Mouse (Mus musculus) ES-E14 (cell line): ENCODE data around the gene Cntd1. TPM values are rescaled to one million over a fixed set of nuclear protein-coding genes. Genes with fewer than 3 reads are reported as not detected.

Source experiments
- DNase-seq: peaks from one replicate; pipeline ENCODE4 v3.0.0-alpha.2; 2013; ENCODE audit warnings: low read depth, low spot score
- H3K27ac ChIP-seq: 2 replicates; pipeline ENCODE4 v1.5.1; 2012; ENCODE audit warnings: low read depth, mild to moderate bottlenecking, low read length, moderate library complexity, mixed read lengths; ENCODE audit not compliant: poor library complexity, insufficient read depth, severe bottlenecking
- H3K36me3 ChIP-seq: 2 replicates; pipeline ENCODE4 v1.6.1; 2012; ENCODE audit warnings: mild to moderate bottlenecking, low read length, moderate library complexity, mixed read lengths; ENCODE audit not compliant: control insufficient read depth, poor library complexity, insufficient read depth, severe bottlenecking
- H3K4me1 ChIP-seq, 2 experiments: fragments of 150-350 bp in 1 of 2; sonication (generic) in 1 of 2; 2 replicates each; pipeline ENCODE4 v1.6.1; 2012; ENCODE audit warnings: low read length in 2 of 2, mild to moderate bottlenecking in 1 of 2, mixed read lengths in 1 of 2; ENCODE audit not compliant: control insufficient read depth in 2 of 2, insufficient read depth in 2 of 2, poor library complexity in 1 of 2
- H3K4me3 ChIP-seq, 2 experiments: fragments of 150-350 bp in 1 of 2; sonication (generic) in 1 of 2; 2 replicates each; pipeline ENCODE4 v1.5.1; 2012; ENCODE audit warnings: low read length in 2 of 2, low read depth in 1 of 2, mild to moderate bottlenecking in 1 of 2, mixed read lengths in 1 of 2; ENCODE audit not compliant: insufficient read depth in 1 of 2, poor library complexity in 1 of 2, severe bottlenecking in 1 of 2
- H3K9ac ChIP-seq: 2 replicates; pipeline ENCODE4 v1.6.1; 2012; ENCODE audit warnings: low read depth, mild to moderate bottlenecking, low read length, mixed read lengths; ENCODE audit not compliant: poor library complexity, insufficient read depth, severe bottlenecking
- H3K9me3 ChIP-seq: fragments of 150-350 bp; sonication (generic); 2 replicates; pipeline ENCODE4 v1.6.1; 2012; ENCODE audit warnings: low read depth, mild to moderate bottlenecking, low read length; ENCODE audit not compliant: control insufficient read depth, insufficient read depth
- CHD2 ChIP-seq: IDR thresholded peaks from 2 replicates; pipeline ENCODE4 v1.6.1; 2014; ENCODE audit warnings: mild to moderate bottlenecking, low read depth, low read length, inconsistent platforms
- HCFC1 ChIP-seq: IDR thresholded peaks from 2 replicates; pipeline ENCODE4 v1.6.1; 2012; ENCODE audit warnings: low read length, inconsistent platforms, borderline replicate concordance; ENCODE audit not compliant: insufficient read depth
- MAFK ChIP-seq: IDR thresholded peaks from 2 replicates; pipeline ENCODE4 v1.6.1; 2014; ENCODE audit warnings: mild to moderate bottlenecking, low read depth, low read length, inconsistent platforms; ENCODE audit not compliant: insufficient read depth
- ZC3H11A ChIP-seq: IDR thresholded peaks from 2 replicates; pipeline ENCODE4 v1.6.1; 2012; ENCODE audit warnings: low read depth, mild to moderate bottlenecking, inconsistent platforms, low read length, borderline replicate concordance
- ZNF384 ChIP-seq: IDR thresholded peaks from 2 replicates; pipeline ENCODE4 v1.6.1; 2012; ENCODE audit warnings: low read depth, low read length, inconsistent platforms
- in situ Hi-C, 2 experiments: fragments of 600-800 bp; cut with MboI; formaldehyde crosslinking; loops; one replicate each; pipeline ENCODE4 v1.15.1; 2025; ENCODE audit warnings: low sequenced_read_pairs in 2 of 2, inconsistent platforms in 1 of 2; ENCODE audit not compliant: unreplicated experiment in 2 of 2
- total RNA-seq: library from RNA; depleted of rRNA; stranded (reverse); fragments of 300-350 nt; gene quantifications from 2 replicates; pipeline ENCODE4 v1.2.3, GENCODE M21; 2012

Gene Cntd1
- total RNA-seq, 1 experiment: 2.1 TPM

DNA sequence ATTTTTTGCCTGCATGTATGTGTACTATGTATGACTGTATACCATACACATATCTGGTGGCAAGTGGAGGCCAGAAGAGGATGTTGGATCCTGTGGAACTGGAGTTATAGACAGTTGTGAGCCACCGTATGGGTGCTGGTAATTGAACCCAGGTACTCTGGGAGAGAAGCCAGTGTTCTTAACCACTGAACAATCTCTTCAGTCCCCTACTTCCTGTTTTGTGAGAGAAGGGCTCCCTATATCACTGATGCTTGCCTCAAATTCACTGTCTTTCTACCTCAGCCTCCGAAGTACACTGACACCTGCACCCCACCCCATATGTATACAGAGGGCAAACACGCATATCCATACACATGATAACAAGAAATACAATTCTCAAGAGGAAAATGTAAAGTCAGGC is 32.3 kb downstream of the Cntd1 start:
- TF ChIP-seq ZNF384 (no peak), CHD2 (no peak), ZC3H11A (no peak), MAFK (no peak), HCFC1 (no peak)
- DNase-seq: no peak
- H3K9me3 ChIP-seq: no peaks in the 10 kb centered on the region
- no peak overlapping the region for H3K9ac ChIP-seq
- in situ Hi-C loops: no loop called here
- H3K4me3 ChIP-seq: no peak overlapping the region
- H3K36me3 ChIP-seq: no peaks in the 10 kb centered on the region
- H3K27ac ChIP-seq: no peak overlapping the region
- peaks cover 2 to 5% of the 10 kb centered on the region in 2 experiments; a peak in 1 of 4 replicates for H3K4me1 ChIP-seq

DNA sequence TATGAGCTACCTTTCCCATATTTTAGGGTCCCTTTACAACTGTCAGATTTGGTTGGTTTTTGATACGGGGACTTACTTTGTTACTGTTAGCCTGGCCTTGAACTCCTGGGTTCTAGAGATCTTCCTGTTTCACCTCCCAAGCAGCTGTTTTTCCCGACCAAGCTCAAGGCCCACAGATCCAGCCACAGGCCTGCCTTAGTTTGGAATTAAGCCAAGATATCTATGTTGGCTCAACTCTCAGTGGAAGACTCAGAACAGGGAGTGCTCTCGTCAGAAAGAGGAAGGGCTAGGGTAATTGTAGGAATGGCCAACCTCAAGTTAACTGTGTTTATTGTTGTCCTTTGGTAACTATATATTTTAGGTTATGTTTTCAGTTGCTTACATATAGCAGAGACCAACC is 33.3 kb downstream of the Cntd1 start:
- Histone ChIP-seq H3K9me3 (no peaks in the 10 kb centered on the region), H3K9ac (no peak overlapping the region), H3K4me3 (no peak overlapping the region), H3K27ac (no peak overlapping the region), H3K36me3 (no peaks in the 10 kb centered on the region), H3K4me1 (0 out of 4 replicates have a peak, but pooled peaks cover 1 to 2% of the 10 kb centered on the region in 2 experiments)
- no peak for DNase-seq
- in situ Hi-C loops: no loop called here
- TF ChIP-seq ZC3H11A (no peak), HCFC1 (no peak), MAFK (no peak), ZNF384 (no peak), CHD2 (no peak)

DNA sequence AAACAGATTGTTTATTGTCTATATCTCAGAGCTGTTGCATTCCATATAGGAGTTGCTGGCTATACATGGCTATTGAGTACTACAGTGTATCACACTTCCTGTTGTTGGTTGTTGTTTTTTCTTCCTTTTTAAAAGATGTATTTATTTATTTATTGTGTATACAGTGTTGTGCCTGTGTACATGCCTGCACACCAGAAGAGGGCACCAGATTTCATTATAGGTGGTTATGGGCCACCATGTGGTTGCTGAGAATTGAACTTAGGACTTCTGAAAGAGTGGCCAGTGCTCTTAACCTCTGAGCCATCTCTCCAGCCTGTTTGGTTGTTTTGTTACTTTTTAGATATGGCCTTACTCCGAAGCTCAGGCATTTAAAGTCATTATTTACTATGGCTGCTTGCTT is 35.8 kb downstream of the Cntd1 start:
- Histone ChIP-seq H3K9ac (no peak overlapping the region), H3K9me3 (no peaks in the 10 kb centered on the region), H3K4me1 (no peaks in the 10 kb centered on the region; a peak in 1 of 4 replicates), H3K4me3 (no peak overlapping the region), H3K36me3 (peaks cover 10% of the 10 kb centered on the region), H3K27ac (no peak overlapping the region)
- TF ChIP-seq HCFC1 (no peak), ZNF384 (no peak), ZC3H11A (no peak), CHD2 (no peak), MAFK (no peak)
- no peak for DNase-seq
- in situ Hi-C loops: no loop called here

DNA sequence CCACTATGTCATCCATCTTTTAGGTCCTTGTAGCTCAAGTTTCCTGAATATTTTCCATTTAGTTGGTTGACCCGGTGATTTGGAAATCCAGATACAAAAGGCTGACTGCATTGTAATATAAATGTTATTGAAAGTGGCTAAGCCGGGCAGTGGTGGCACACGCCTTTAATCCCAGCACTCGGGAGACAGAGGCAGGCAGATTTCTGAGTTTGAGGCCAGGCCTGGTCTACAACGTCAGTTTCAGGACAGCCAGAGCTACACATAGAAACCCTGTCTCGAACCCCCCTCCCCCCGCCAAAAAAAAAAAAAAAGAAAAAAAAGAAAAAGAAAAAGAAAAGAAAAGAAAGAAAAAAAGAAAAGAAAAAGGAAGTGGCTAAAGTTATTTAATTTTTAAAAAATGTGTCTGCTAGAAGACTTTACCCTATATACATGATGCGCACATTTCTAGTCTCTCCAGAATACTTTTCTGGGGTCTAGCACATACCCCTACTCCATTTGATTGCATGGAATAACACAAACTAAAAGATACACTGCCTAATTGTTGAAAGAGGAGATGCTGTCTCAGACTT is 36.4 kb downstream of the Cntd1 start:
- no peak for DNase-seq
- Histone ChIP-seq H3K9me3 (no peaks in the 10 kb centered on the region), H3K9ac (peak overlapping the region; percentile 92; the same call in 1 of the 2 replicates), H3K4me1 (no peaks in the 10 kb centered on the region; a peak in 1 of 4 replicates), H3K36me3 (peaks cover 16% of the 10 kb centered on the region), H3K27ac (peak overlapping the region; percentile 96; the same call in 1 of the 2 replicates), H3K4me3 (peak overlapping the region; percentile 81 to 91)
- TF ChIP-seq ZNF384 (no peak; the same call in 1 of the 2 replicates), HCFC1 (no peak), ZC3H11A (no peak), CHD2 (no peak), MAFK (no peak)
- in situ Hi-C loops: no loop called here
